Mouse (Mus musculus) midbrain, embryonic 12.5 days (tissue): ENCODE results near the gene Itsn1. TPM values are rescaled to one million over a fixed set of nuclear protein-coding genes. Genes with fewer than 3 reads are reported as not detected.

Experiments
- ATAC-seq: fragments of 200-750 bp; cut with Nextera tagmentation; 2 replicates; pipeline ENCODE4 v1.8.0; 2017; ENCODE audit warnings: low read depth, moderate TSS enrichment, moderate library complexity; ENCODE audit not compliant: low FRiP score
- H3K27ac ChIP-seq: fragments of 300-500 bp; sonication (generic); replicated peaks from 2 replicates; pipeline ENCODE4 v1.5.1; 2016; ENCODE audit warnings: mild to moderate bottlenecking
- H3K27me3 ChIP-seq: fragments of 300-500 bp; sonication (generic); 2 replicates; pipeline ENCODE4 v1.6.1; 2016; ENCODE audit warnings: mild to moderate bottlenecking
- H3K36me3 ChIP-seq: fragments of 300-500 bp; sonication (generic); 2 replicates; pipeline ENCODE4 v1.6.1; 2016
- H3K4me1 ChIP-seq: fragments of 300-500 bp; sonication (generic); 2 replicates; pipeline ENCODE4 v1.6.1; 2016
- H3K4me2 ChIP-seq: fragments of 300-500 bp; sonication (generic); replicated peaks from 2 replicates; pipeline ENCODE4 v1.6.1; 2016; ENCODE audit warnings: mild to moderate bottlenecking, moderate library complexity
- H3K4me3 ChIP-seq: fragments of 300-500 bp; sonication (generic); 2 replicates; pipeline ENCODE4 v1.5.1; 2016; ENCODE audit warnings: mild to moderate bottlenecking
- H3K9ac ChIP-seq: fragments of 300-500 bp; sonication (generic); replicated peaks from 2 replicates; pipeline ENCODE4 v1.6.1; 2016; ENCODE audit warnings: mild to moderate bottlenecking, moderate library complexity
- H3K9me3 ChIP-seq: fragments of 300-500 bp; sonication (generic); 2 replicates; pipeline ENCODE4 v1.6.1; 2016; ENCODE audit warnings: mild to moderate bottlenecking
- WGBS: fragments of 180-500 bp; shearing (Covaris S2); methylation state at CpG from one replicate; pipeline ENCODE4 v1.1.7; 2016; 5-methylcytosine and 5-hydroxymethylcytosine counted together
- polyA plus RNA-seq: library from polyadenylated mRNA; unstranded; fragments of >200 nt; fragmentation: Nextera tagmentation; extraction: Ambion mirVana; gene quantifications from 2 replicates; pipeline ENCODE4 v1.2.1, GENCODE M21; 2016

Gene Itsn1
- polyA plus RNA-seq, 1 experiment from 2014 or later, result 75.4 TPM

DNA sequence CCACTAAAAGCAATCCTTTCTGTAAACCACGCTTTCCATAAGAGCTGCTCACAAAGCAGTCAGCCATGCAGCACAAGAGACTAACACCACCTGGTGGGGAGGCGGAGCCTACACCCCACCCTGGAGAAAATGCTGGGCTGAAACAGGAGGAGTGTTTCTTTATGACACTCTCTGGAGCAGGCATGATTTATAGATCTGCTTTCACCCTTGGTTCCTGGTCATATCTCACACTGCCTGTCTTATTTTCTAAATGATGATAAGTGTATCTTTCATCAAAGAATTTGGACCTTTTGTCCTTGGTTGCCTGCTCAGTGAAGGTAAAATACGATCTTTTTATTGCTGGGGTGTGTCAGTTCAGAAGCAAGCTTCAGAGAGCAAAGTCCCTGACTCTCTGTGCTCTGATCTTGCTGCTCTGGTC is 26.3 kb upstream of the Itsn1 start:
- Histone ChIP-seq H3K4me3 (no peak overlapping the region), H3K4me2 (no peak overlapping the region), H3K27me3 (no peaks in the 10 kb centered on the region), H3K36me3 (peaks cover 54% of the 10 kb centered on the region), H3K4me1 (no peaks in the 10 kb centered on the region), H3K27ac (no peak overlapping the region), H3K9me3 (no peaks in the 10 kb centered on the region), H3K9ac (no peak overlapping the region)
- 56% methylated on average over 3 of the region's 3 CpGs for WGBS
- ATAC-seq, result no peak

GRCm38 (mm10) chr16:91704603-91705340 is 24.3 kb upstream of the Itsn1 start:
- H3K4me1 ChIP-seq, result no peaks in the 10 kb centered on the region
- H3K36me3 ChIP-seq, result peaks cover 55% of the 10 kb centered on the region
- 80% methylated on average over 14 of the region's 14 CpGs for WGBS
- H3K27ac ChIP-seq, result no peak overlapping the region
- no peak overlapping the region for H3K9ac ChIP-seq
- no peaks in the 10 kb centered on the region for H3K9me3 ChIP-seq
- ATAC-seq, result no peak
- no peaks in the 10 kb centered on the region for H3K27me3 ChIP-seq
- H3K4me2 ChIP-seq, result no peak overlapping the region
- no peak overlapping the region for H3K4me3 ChIP-seq

DNA sequence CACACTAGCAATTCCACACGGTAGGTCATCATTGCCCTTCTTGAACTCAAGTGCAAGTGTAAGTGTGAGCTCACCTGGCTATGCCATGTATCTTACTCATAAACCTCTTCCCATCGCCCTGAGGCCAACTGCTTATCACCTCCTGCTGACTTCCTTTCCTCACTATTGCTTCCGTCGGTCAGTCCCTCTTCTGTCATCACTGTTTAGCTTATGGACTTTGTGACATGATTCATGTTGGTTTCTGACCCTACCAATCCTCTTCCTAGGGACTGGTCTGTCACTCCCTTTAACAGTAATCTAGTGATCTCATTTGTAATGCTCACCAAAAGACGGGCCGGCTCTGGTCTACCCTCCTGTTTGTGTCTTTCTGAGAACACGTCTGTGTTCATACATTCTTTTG is 18.8 kb upstream of the Itsn1 start:
- Histone ChIP-seq H3K9me3 (no peaks in the 10 kb centered on the region), H3K4me1 (no peaks in the 10 kb centered on the region), H3K27me3 (no peaks in the 10 kb centered on the region), H3K36me3 (peaks cover 73% of the 10 kb centered on the region), H3K9ac (no peak overlapping the region), H3K4me2 (no peak overlapping the region), H3K27ac (no peak overlapping the region), H3K4me3 (no peak overlapping the region)
- no peak for ATAC-seq
- WGBS, result 93% methylated on average over 7 of the region's 7 CpGs

GRCm38 (mm10) chr16:91716927-91717349 is 12.1 kb upstream of the Itsn1 start:
- WGBS, result 88% methylated on average over 11 of the region's 11 CpGs
- no peaks in the 10 kb centered on the region for H3K27me3 ChIP-seq
- H3K36me3 ChIP-seq, result peaks cover 61% of the 10 kb centered on the region
- no peaks in the 10 kb centered on the region for H3K4me1 ChIP-seq
- no peak overlapping the region for H3K27ac ChIP-seq
- no peak overlapping the region for H3K4me2 ChIP-seq
- H3K9me3 ChIP-seq, result no peaks in the 10 kb centered on the region
- no peak overlapping the region for H3K9ac ChIP-seq
- no peak overlapping the region for H3K4me3 ChIP-seq
- no peak for ATAC-seq

GRCm38 (mm10) chr16:91717399-91717798 is 11.7 kb upstream of the Itsn1 start:
- H3K36me3 ChIP-seq, result peaks cover 58% of the 10 kb centered on the region
- H3K4me1 ChIP-seq, result 0 out of 2 replicates have a peak, but pooled peaks cover under 1% of the 10 kb centered on the region

DNA sequence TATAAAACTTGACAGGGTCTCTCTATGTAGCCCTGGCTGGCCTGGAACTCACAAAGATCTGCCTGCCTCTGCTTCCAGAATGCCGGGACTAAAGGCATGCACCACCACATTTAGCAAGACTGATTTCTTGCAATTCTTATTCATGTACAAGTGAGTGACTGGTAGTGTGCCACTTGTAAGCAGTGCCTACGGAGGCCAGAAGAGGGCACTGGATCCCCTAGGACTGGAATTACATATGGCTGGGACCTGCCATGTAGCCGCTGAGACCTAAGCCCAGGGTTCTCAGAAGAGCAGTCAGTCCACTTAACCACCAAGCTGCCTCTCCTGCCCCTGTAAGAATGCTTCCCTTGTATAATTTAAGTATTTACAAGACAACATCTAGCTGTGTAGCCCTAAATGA is 4.8 kb upstream of the Itsn1 start:
- no peak overlapping the region for H3K9ac ChIP-seq
- H3K4me2 ChIP-seq, result no peak overlapping the region
- H3K4me1 ChIP-seq, result peaks cover 16% of the 10 kb centered on the region
- no peak overlapping the region for H3K27ac ChIP-seq
- peaks cover 16% of the 10 kb centered on the region for H3K36me3 ChIP-seq
- no peaks in the 10 kb centered on the region for H3K27me3 ChIP-seq
- H3K4me3 ChIP-seq, result no peak overlapping the region
- 47% methylated on average over 3 of the region's 3 CpGs for WGBS
- no peaks in the 10 kb centered on the region for H3K9me3 ChIP-seq
- no peak for ATAC-seq

More at GRCm38 (mm10) chr16:91717399-91717798, 11.7 kb upstream of the Itsn1 start:
- WGBS, result 90% methylated on average over 4 of the region's 4 CpGs
- no peak overlapping the region for H3K4me3 ChIP-seq
- ATAC-seq, result no peak
- H3K4me2 ChIP-seq, result no peak overlapping the region
- H3K27me3 ChIP-seq, result no peaks in the 10 kb centered on the region
- H3K9me3 ChIP-seq, result no peaks in the 10 kb centered on the region
- no peak overlapping the region for H3K9ac ChIP-seq
- H3K27ac ChIP-seq, result no peak overlapping the region

GRCm38 (mm10) chr16:91727433-91727832 is 1.6 kb upstream of the Itsn1 start:
- peaks cover 30% of the 10 kb centered on the region for H3K4me1 ChIP-seq
- WGBS, result 92% methylated on average over 15 of the region's 15 CpGs
- H3K36me3 ChIP-seq, result no peaks in the 10 kb centered on the region; the same call in 1 of the 2 replicates
- H3K4me2 ChIP-seq, result peak overlapping the region; percentile 77
- H3K4me3 ChIP-seq, result peak overlapping the region; percentile 96
- 0 out of 2 replicates have a peak overlapping the region, but pooled peaks have one; percentile 69 for H3K27ac ChIP-seq
- no peaks in the 10 kb centered on the region for H3K27me3 ChIP-seq
- no peak for ATAC-seq
- no peaks in the 10 kb centered on the region for H3K9me3 ChIP-seq
- peak overlapping the region; percentile 61 for H3K9ac ChIP-seq

GRCm38 (mm10) chr16:91728123-91729065 is 687 bp upstream of the Itsn1 start, which contains the start of gene Cryzl1:
TSS of gene Cryzl1 (minus strand) at chr16:91728975.
- Histone ChIP-seq H3K4me1 (peaks cover 31% of the 10 kb centered on the region), H3K27me3 (no peaks in the 10 kb centered on the region), H3K4me2 (peak within 1 kb of the TSS; percentile 77), H3K9me3 (no peaks in the 10 kb centered on the region), H3K27ac (peak within 1 kb of the TSS; percentile 96), H3K36me3 (no peaks in the 10 kb centered on the region; the same call in 1 of the 2 replicates), H3K4me3 (peak within 1 kb of the TSS; percentile 96), H3K9ac (peak within 1 kb of the TSS; percentile 97)
- WGBS, result 1% methylated on average over 46 of the region's 46 CpGs
- peak; percentile 95 for ATAC-seq

- ATAC-seq, result 0 out of 2 replicates have a peak, but pooled peaks have one; percentile 1
- Histone ChIP-seq H3K27me3 (no peaks in the 10 kb centered on the region), H3K36me3 (no peaks in the 10 kb centered on the region), H3K9ac (peak overlapping the region; percentile 97), H3K4me1 (peaks cover 42% of the 10 kb centered on the region), H3K27ac (peak overlapping the region; percentile 96), H3K4me2 (peak overlapping the region; percentile 77), H3K4me3 (peak overlapping the region; percentile 96), H3K9me3 (no peaks in the 10 kb centered on the region)
- WGBS, result under 1% methylated on average over 34 of the region's 44 CpGs
Observed at GRCm38 (mm10) chr16:91729821-91730441, 850 bp downstream of the Itsn1 start.

DNA sequence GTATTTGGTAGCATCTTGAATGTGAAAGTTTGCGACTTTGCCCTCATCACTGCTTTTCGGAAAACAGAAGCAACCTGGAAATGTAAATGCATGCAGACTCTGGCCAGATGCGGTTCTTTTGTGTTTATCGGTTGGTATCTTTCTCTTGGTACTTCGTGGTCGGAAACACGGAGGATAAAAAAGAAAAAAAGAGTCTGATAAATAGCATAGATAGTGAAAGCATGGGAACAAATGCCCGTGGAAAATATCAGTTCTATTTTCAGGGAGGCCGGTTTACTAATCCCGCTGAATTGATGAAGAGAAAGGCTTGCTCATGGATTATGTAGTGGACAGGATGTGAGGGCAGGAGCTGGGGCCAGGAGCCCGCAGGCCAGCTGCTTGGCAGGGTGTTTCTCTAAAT is 1.4 kb downstream of the Itsn1 start:
- Histone ChIP-seq H3K9ac (peak overlapping the region; percentile 97), H3K27me3 (no peaks in the 10 kb centered on the region), H3K36me3 (no peaks in the 10 kb centered on the region), H3K4me1 (peaks cover 48% of the 10 kb centered on the region), H3K4me3 (peak overlapping the region; percentile 96), H3K9me3 (no peaks in the 10 kb centered on the region), H3K27ac (peak overlapping the region; percentile 96), H3K4me2 (peak overlapping the region; percentile 77)
- under 1% methylated on average over 11 of the region's 11 CpGs for WGBS
- no peak for ATAC-seq

DNA sequence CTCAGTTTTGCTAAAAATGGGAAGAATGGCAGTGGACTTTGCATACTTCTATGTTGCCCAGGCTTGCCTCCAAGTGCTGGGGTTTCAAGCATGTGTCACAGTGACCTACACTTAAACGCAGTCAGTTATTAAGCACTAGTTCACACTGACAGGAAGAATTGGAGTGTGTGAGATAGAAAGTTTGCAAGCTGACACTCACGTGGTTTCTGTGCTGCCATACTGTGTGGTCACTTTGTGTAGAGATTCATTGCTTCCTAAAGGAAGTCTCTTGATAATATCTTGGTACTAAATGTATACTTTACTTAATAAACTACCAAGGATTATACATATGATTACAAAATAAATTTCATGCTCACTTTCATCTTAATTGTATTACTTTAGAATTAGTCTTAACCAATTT is 3.7 kb downstream of the Itsn1 start:
- Histone ChIP-seq H3K27me3 (no peaks in the 10 kb centered on the region), H3K9me3 (no peaks in the 10 kb centered on the region), H3K36me3 (no peaks in the 10 kb centered on the region), H3K4me3 (no peak overlapping the region), H3K4me1 (peaks cover 58% of the 10 kb centered on the region), H3K27ac (no peak overlapping the region), H3K4me2 (no peak overlapping the region), H3K9ac (no peak overlapping the region)
- ATAC-seq, result no peak
- 86% methylated on average over 2 of the region's 2 CpGs for WGBS
